Mouse (Mus musculus) ES-E14 (cell line): ENCODE results near the gene Bmp7. TPM values are rescaled to one million over a fixed set of nuclear protein-coding genes. Genes with fewer than 3 reads are reported as not detected.

Experiments
- DNase-seq: peaks from one replicate; pipeline ENCODE4 v3.0.0-alpha.2; 2013; ENCODE audit warnings: low read depth, low spot score
- H3K27ac ChIP-seq: 2 replicates; pipeline ENCODE4 v1.5.1; 2012; ENCODE audit warnings: low read depth, mild to moderate bottlenecking, low read length, moderate library complexity, mixed read lengths; ENCODE audit not compliant: poor library complexity, insufficient read depth, severe bottlenecking
- H3K36me3 ChIP-seq: 2 replicates; pipeline ENCODE4 v1.6.1; 2012; ENCODE audit warnings: mild to moderate bottlenecking, low read length, moderate library complexity, mixed read lengths; ENCODE audit not compliant: control insufficient read depth, poor library complexity, insufficient read depth, severe bottlenecking
- H3K4me1 ChIP-seq, 2 experiments: fragments of 150-350 bp in 1 of 2; sonication (generic) in 1 of 2; 2 replicates each; pipeline ENCODE4 v1.6.1; 2012; ENCODE audit warnings: low read length in 2 of 2, mild to moderate bottlenecking in 1 of 2, mixed read lengths in 1 of 2; ENCODE audit not compliant: control insufficient read depth in 2 of 2, insufficient read depth in 2 of 2, poor library complexity in 1 of 2
- H3K4me3 ChIP-seq, 2 experiments: fragments of 150-350 bp in 1 of 2; sonication (generic) in 1 of 2; 2 replicates each; pipeline ENCODE4 v1.5.1; 2012; ENCODE audit warnings: low read length in 2 of 2, low read depth in 1 of 2, mild to moderate bottlenecking in 1 of 2, mixed read lengths in 1 of 2; ENCODE audit not compliant: insufficient read depth in 1 of 2, poor library complexity in 1 of 2, severe bottlenecking in 1 of 2
- H3K9ac ChIP-seq: 2 replicates; pipeline ENCODE4 v1.6.1; 2012; ENCODE audit warnings: low read depth, mild to moderate bottlenecking, low read length, mixed read lengths; ENCODE audit not compliant: poor library complexity, insufficient read depth, severe bottlenecking
- H3K9me3 ChIP-seq: fragments of 150-350 bp; sonication (generic); 2 replicates; pipeline ENCODE4 v1.6.1; 2012; ENCODE audit warnings: low read depth, mild to moderate bottlenecking, low read length; ENCODE audit not compliant: control insufficient read depth, insufficient read depth
- CHD2 ChIP-seq: IDR thresholded peaks from 2 replicates; pipeline ENCODE4 v1.6.1; 2014; ENCODE audit warnings: mild to moderate bottlenecking, low read depth, low read length, inconsistent platforms
- HCFC1 ChIP-seq: IDR thresholded peaks from 2 replicates; pipeline ENCODE4 v1.6.1; 2012; ENCODE audit warnings: low read length, inconsistent platforms, borderline replicate concordance; ENCODE audit not compliant: insufficient read depth
- MAFK ChIP-seq: IDR thresholded peaks from 2 replicates; pipeline ENCODE4 v1.6.1; 2014; ENCODE audit warnings: mild to moderate bottlenecking, low read depth, low read length, inconsistent platforms; ENCODE audit not compliant: insufficient read depth
- ZC3H11A ChIP-seq: IDR thresholded peaks from 2 replicates; pipeline ENCODE4 v1.6.1; 2012; ENCODE audit warnings: low read depth, mild to moderate bottlenecking, inconsistent platforms, low read length, borderline replicate concordance
- ZNF384 ChIP-seq: IDR thresholded peaks from 2 replicates; pipeline ENCODE4 v1.6.1; 2012; ENCODE audit warnings: low read depth, low read length, inconsistent platforms
- in situ Hi-C, 2 experiments: fragments of 600-800 bp; cut with MboI; formaldehyde crosslinking; loops; one replicate each; pipeline ENCODE4 v1.15.1; 2025; ENCODE audit warnings: low sequenced_read_pairs in 2 of 2, inconsistent platforms in 1 of 2; ENCODE audit not compliant: unreplicated experiment in 2 of 2
- total RNA-seq: library from RNA; depleted of rRNA; stranded (reverse); fragments of 300-350 nt; gene quantifications from 2 replicates; pipeline ENCODE4 v1.2.3, GENCODE M21; 2012

Gene Bmp7
- total RNA-seq, 1 experiment: 1.4 TPM

DNA sequence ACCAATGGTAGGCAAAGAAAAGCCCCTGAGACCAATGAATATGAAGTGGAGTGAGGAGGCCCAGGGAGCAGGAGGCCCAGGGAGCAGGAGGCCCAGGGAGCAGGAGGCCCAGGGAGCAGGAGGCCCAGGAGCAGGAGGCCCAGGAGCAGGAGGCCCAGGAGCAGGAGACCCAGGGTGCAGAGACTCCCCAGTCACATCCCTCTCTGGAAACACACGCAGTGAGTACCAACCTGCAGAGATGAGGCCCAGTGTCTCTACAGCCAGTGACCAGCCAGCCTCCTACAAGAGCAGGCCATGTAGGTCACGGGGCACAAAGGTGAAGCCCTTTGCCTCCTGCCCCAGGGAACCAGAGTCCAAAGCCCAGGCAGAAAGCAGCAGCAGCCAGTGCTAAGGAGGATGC, 83.6 kb downstream of the Bmp7 start:
- Histone ChIP-seq H3K4me1 (peaks cover 4 to 8% of the 10 kb centered on the region in 2 experiments), H3K4me3 (peak overlapping the region; percentile 6 to 65), H3K36me3 (no peaks in the 10 kb centered on the region), H3K27ac (no peak overlapping the region), H3K9ac (peak overlapping the region; percentile 9; the same call in 1 of the 2 replicates), H3K9me3 (no peaks in the 10 kb centered on the region)
- no peak for DNase-seq
- in situ Hi-C loops: no loop called here
- TF ChIP-seq HCFC1: no peak
- no peak for TF ChIP-seq ZC3H11A
- no peak for TF ChIP-seq ZNF384
- no peak for TF ChIP-seq CHD2
- TF ChIP-seq MAFK: no peak

DNA sequence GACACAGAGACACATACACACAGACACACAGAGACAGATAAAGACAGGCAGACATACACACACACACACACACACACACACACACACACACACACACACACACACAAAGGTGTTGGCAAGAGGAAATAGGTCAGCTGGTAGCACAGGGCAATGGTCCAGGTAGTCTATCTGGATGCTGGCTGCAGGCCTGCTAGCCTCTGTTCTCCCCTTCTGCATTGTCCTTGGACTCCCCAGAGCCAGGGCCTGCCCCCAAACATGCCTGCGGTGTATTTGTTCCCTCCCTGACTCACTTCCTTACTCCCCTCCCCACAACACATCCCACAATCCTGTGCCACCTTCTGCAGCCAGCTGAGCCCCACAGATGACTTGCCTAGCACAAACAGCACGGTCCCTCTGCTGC, 86.0 kb downstream of the Bmp7 start:
- no peak overlapping the region for H3K9ac ChIP-seq
- TF ChIP-seq ZC3H11A: no peak
- TF ChIP-seq MAFK: no peak
- no peak for TF ChIP-seq HCFC1
- no peak for TF ChIP-seq ZNF384
- no peak for TF ChIP-seq CHD2
- H3K4me1 ChIP-seq: peaks cover 0 to 6% of the 10 kb centered on the region in 2 experiments; a peak in 3 of 4 replicates
- DNase-seq: no peak
- no peaks in the 10 kb centered on the region for H3K9me3 ChIP-seq
- H3K36me3 ChIP-seq: no peaks in the 10 kb centered on the region
- H3K27ac ChIP-seq: no peak overlapping the region
- no peak overlapping the region for H3K4me3 ChIP-seq
- in situ Hi-C loops: no loop called here

DNA sequence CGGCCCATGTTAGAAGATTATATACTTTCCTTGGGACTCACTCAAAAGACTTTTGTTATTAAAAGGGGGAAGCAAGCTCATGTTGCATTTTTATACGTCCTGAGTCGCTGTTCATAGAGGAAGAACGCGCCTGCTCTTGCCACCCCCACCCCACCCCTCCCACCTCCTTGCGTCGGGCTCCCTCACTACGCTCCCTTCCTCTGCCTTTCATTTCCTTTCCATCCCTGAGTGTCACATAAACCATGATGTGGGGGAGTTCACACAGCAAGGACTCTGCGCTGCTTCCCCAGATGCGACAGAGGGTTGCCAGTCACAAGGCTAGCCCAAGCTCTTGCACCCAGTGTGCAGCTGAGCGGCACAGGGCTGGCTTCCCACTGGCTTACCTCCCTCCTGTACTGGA, 88.3 kb downstream of the Bmp7 start:
- in situ Hi-C loops: no loop called here
- no peaks in the 10 kb centered on the region for H3K9me3 ChIP-seq
- peaks cover 0 to 5% of the 10 kb centered on the region in 2 experiments; a peak in 2 of 4 replicates for H3K4me1 ChIP-seq
- TF ChIP-seq MAFK: no peak
- TF ChIP-seq ZC3H11A: no peak
- TF ChIP-seq ZNF384: no peak
- TF ChIP-seq CHD2: no peak
- TF ChIP-seq HCFC1: no peak
- H3K9ac ChIP-seq: no peak overlapping the region
- H3K27ac ChIP-seq: no peak overlapping the region
- no peak overlapping the region for H3K4me3 ChIP-seq
- DNase-seq: no peak
- no peaks in the 10 kb centered on the region for H3K36me3 ChIP-seq

DNA sequence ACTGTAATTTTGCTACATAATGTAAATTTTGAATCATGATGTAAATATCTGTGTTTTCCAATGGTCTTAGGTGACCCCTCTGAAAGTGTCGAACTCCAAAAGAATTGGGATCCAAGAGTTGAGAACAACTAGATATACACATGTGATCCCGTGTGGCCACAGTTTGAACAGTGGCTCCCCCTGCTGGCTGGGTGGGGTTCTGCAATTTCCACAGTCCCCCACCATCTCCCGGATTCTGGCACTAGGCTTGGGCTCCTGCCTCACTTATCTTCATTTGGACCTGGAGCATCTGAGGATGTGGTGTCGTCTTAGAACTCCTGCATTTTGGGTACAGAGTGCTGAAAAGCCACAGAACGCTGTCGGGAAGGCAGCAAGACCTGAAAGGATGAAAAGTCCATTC, 91.9 kb downstream of the Bmp7 start:
- H3K27ac ChIP-seq: no peak overlapping the region
- DNase-seq: no peak
- no peaks in the 10 kb centered on the region for H3K9me3 ChIP-seq
- H3K9ac ChIP-seq: no peak overlapping the region
- H3K4me3 ChIP-seq: no peak overlapping the region
- H3K36me3 ChIP-seq: no peaks in the 10 kb centered on the region
- in situ Hi-C loops: no loop called here
- peaks cover 0 to 8% of the 10 kb centered on the region in 2 experiments; a peak in 2 of 4 replicates for H3K4me1 ChIP-seq
- TF ChIP-seq ZC3H11A (0 out of 2 replicates have a peak, but pooled peaks have one; percentile 25), CHD2 (no peak)

DNA sequence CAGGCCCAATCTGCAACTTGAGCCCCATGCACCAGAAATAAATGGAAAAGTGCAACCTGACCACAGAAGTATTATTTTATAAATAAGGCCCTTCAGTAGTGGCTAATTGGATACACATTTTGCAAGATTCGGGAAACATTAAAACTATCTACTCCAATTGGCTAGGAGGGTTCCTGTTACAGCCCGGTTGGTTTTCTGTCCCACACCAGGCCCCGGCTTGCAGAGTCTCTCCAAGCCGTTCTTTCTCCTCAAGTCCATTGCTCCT, 93.9 kb downstream of the Bmp7 start:
- no peaks in the 10 kb centered on the region for H3K36me3 ChIP-seq
- H3K4me1 ChIP-seq: peaks cover 0 to 4% of the 10 kb centered on the region in 2 experiments; a peak in 1 of 4 replicates
- no peaks in the 10 kb centered on the region for H3K9me3 ChIP-seq
- in situ Hi-C loops: no loop called here
- no peak for DNase-seq
- H3K4me3 ChIP-seq: no peak overlapping the region
- TF ChIP-seq HCFC1 (no peak), MAFK (no peak), CHD2 (no peak), ZC3H11A (no peak), ZNF384 (no peak)
- no peak overlapping the region for H3K27ac ChIP-seq
- H3K9ac ChIP-seq: no peak overlapping the region
